Comparison of ENCODE assay signal across 8 mouse cellular contexts in the genomic region with DNA sequence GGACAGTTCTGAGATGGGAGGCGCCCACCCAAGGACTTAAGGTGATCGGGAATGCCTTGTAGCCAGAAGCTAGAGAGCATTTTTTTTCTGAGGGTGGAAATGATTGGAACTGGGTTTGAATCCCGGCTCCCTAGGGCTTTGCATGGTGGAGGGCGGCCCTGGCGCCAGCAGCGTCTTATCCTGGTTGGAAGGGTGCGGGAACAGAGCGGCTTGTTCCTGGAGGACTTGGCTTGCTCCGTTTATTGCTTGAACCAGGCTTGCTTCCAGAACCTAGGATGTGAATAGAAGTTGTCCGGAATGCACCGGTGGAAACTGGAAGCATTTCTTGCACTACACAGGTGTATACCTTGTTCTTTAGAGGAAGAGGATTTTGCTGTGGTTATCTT. TPM values are rescaled to one million over a fixed set of nuclear protein-coding genes. Genes with fewer than 3 reads are reported as not detected.
DNase-seq lines count a peak whose midpoint lies in the region; ATAC-seq and TF ChIP-seq lines count a peak whose summit lies in the region.

No protein-coding gene starts in this region.

- H3K4me2 ChIP-seq in neural tube, embryonic 11.5 days (ENCODE audit: low read depth) = peak overlapping the region; percentile 99
- H3K4me2 ChIP-seq in heart, embryonic 14.5 days (ENCODE audit: low read length) = peak overlapping the region; percentile 93
- H3K4me2 ChIP-seq in midbrain, postnatal 0 days (ENCODE audit: low read depth, low read length, poor library complexity, severe bottlenecking) = peak overlapping the region; percentile 95

- no peaks in the 10 kb centered on the region for H3K9me3 ChIP-seq in neural tube, embryonic 11.5 days (ENCODE audit: control insufficient read depth, low read length)
- no peaks in the 10 kb centered on the region for H3K9me3 ChIP-seq in heart, embryonic 14.5 days (ENCODE audit: control insufficient read depth, low read length)
- no peaks in the 10 kb centered on the region for H3K9me3 ChIP-seq in midbrain, postnatal 0 days (ENCODE audit: low read length)

- H3K27ac ChIP-seq in neural tube, embryonic 11.5 days (ENCODE audit: low read depth, low read length) = no peak overlapping the region
- H3K27ac ChIP-seq in heart, embryonic 14.5 days (replicated peaks in 1 of 2; ENCODE audit: control insufficient read depth in 1 of 2, insufficient read depth in 1 of 2, low read depth in 2 of 2, low read length in 2 of 2) = no peak overlapping the region
- H3K27ac ChIP-seq in midbrain, postnatal 0 days (ENCODE audit: low read depth, low read length) = no peak overlapping the region

- no peak overlapping the region for H3K9ac ChIP-seq in neural tube, embryonic 11.5 days (ENCODE audit: low read length)
- H3K9ac ChIP-seq in heart, embryonic 14.5 days (ENCODE audit: low read length) = peak overlapping the region; percentile 68
- H3K9ac ChIP-seq in midbrain, postnatal 0 days (replicated peaks; ENCODE audit: low read length, poor library complexity, severe bottlenecking) = no peak overlapping the region

- TF ChIP-seq CTCF in midbrain, postnatal 0 days (IDR thresholded peaks at IDR 0.05) = no peak

- no peak for DNase-seq in neural tube, embryonic 11.5 days (ENCODE audit: low spot score)
- no peak for DNase-seq in neural tube, embryonic 10.5 days (ENCODE audit: extremely low spot score, low spot score)
- peak; percentile 31 for DNase-seq in kidney, postnatal 10 days
- no peak for DNase-seq in midbrain, postnatal 0 days (ENCODE audit: low spot score)
- DNase-seq in layer of hippocampus, postnatal 25 days (ENCODE audit: extremely low spot score in 1 of 2, low spot score in 1 of 2) = no peak
- DNase-seq in spleen, postnatal 4 days (ENCODE audit: low spot score in 2 of 2) = no peak
- no peak for DNase-seq in cerebellum, adult 11-12 months

- no peak for ATAC-seq in neural tube, embryonic 11.5 days (ENCODE audit: insufficient read depth, low FRiP score, low TSS enrichment)
- no peak for ATAC-seq in heart, embryonic 14.5 days (ENCODE audit: insufficient number of reproducible peaks, insufficient read depth, low FRiP score, low read depth)
- ATAC-seq in midbrain, postnatal 0 days (ENCODE audit: low FRiP score) = no peak

- 17% methylated on average over 11 of the region's 11 CpGs for WGBS in neural tube, embryonic 11.5 days
- WGBS in heart, embryonic 14.5 days = 19% methylated on average over 11 of the region's 11 CpGs
- WGBS in midbrain, postnatal 0 days = 20% methylated on average over 11 of the region's 11 CpGs

- H3K4me1 ChIP-seq in neural tube, embryonic 11.5 days (ENCODE audit: control insufficient read depth, insufficient read depth, low read length) = no peaks in the 10 kb centered on the region
- H3K4me1 ChIP-seq in heart, embryonic 14.5 days (ENCODE audit: control insufficient read depth in 2 of 2, insufficient read depth in 2 of 2, low read length in 2 of 2) = peaks cover 2 to 12% of the 10 kb centered on the region in 2 experiments; a peak in 3 of 4 replicates
- H3K4me1 ChIP-seq in midbrain, postnatal 0 days (ENCODE audit: insufficient read depth, low read length) = peaks cover 7% of the 10 kb centered on the region; the same call in 1 of the 2 replicates

- peak overlapping the region; percentile 52; the same call in 1 of the 2 replicates for H3K4me3 ChIP-seq in neural tube, embryonic 11.5 days (ENCODE audit: low read depth, low read length)
- peak overlapping the region; percentile 59 to 87 for H3K4me3 ChIP-seq in heart, embryonic 14.5 days (ENCODE audit: control insufficient read depth in 1 of 2, insufficient read depth in 1 of 2, low read depth in 1 of 2, low read length in 2 of 2)
- peak overlapping the region; percentile 44 for H3K4me3 ChIP-seq in midbrain, postnatal 0 days (ENCODE audit: low read depth, low read length)

- H3K36me3 ChIP-seq in neural tube, embryonic 11.5 days (ENCODE audit: control insufficient read depth, insufficient read depth, low read length) = no peaks in the 10 kb centered on the region
- no peaks in the 10 kb centered on the region for H3K36me3 ChIP-seq in heart, embryonic 14.5 days (ENCODE audit: control insufficient read depth, insufficient read depth, low read length)
- H3K36me3 ChIP-seq in midbrain, postnatal 0 days (ENCODE audit: insufficient read depth, low read length) = no peaks in the 10 kb centered on the region

- peaks cover 26% of the 10 kb centered on the region for H3K27me3 ChIP-seq in neural tube, embryonic 11.5 days (ENCODE audit: control insufficient read depth, insufficient read depth, low read length)
- no peaks in the 10 kb centered on the region for H3K27me3 ChIP-seq in heart, embryonic 14.5 days (ENCODE audit: control insufficient read depth, insufficient read depth, low read length)
- peaks cover 18% of the 10 kb centered on the region; the same call in 1 of the 2 replicates for H3K27me3 ChIP-seq in midbrain, postnatal 0 days (ENCODE audit: insufficient read depth, low read length)

RNA-seq across cellular contexts. Expression of gene Arhgef3, which starts 0.6 kb away (rescaled TPM):
- polyA plus RNA-seq in neural tube, embryonic 11.5 days (2014; fragmentation: Nextera tagmentation; extraction: Ambion mirVana) = 5.1 and 7.2 TPM in 2 replicates
- 14.7 and 15.4 TPM in 2 replicates for polyA plus RNA-seq in heart, embryonic 14.5 days (2014; fragmentation: Nextera tagmentation; extraction: Ambion mirVana)
- 17.0 and 18.6 TPM in 2 replicates for total RNA-seq in midbrain, postnatal 0 days (2014; rRNA removed)
- polyA plus RNA-seq in midbrain, postnatal 0 days (2015; fragmentation: Nextera tagmentation; extraction: Ambion mirVana) = 11.1 and 13.3 TPM in 2 replicates
- 10 to 100 TPM; 61.4 to 77.2 TPM for total RNA-seq in layer of hippocampus, postnatal 25 days (2021)
